Mouse (Mus musculus) cerebellum, adult 9-11 months (tissue): Measurements from ENCODE around the gene Lrmda.
"Not testable (repeated sequence)": the region's sequence is repeated elsewhere in the genome, so short reads cannot be mapped to it uniquely, and the experiment has no call there.

ENCODE experiments used
- DNase-seq: peaks from one replicate; pipeline ENCODE4 v3.0.0; 2022

Gene Lrmda

DNA sequence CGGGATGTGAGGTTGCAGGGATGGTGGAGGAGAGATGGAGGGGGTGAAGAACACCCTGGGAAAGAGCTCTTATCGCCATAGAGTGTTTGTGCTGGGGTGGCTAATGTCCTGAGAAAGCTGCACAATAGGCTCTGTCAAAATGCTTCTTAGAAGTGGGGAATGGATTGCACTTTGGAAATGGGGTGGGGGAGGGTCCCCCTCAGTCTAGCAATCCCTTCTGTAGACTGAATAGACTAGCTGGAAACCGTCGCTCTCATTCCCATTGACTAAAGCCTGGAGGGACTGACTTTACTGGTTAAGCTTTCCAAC lies 527.1 kb downstream of the Lrmda start:
- DNase-seq, result no peak

DNA sequence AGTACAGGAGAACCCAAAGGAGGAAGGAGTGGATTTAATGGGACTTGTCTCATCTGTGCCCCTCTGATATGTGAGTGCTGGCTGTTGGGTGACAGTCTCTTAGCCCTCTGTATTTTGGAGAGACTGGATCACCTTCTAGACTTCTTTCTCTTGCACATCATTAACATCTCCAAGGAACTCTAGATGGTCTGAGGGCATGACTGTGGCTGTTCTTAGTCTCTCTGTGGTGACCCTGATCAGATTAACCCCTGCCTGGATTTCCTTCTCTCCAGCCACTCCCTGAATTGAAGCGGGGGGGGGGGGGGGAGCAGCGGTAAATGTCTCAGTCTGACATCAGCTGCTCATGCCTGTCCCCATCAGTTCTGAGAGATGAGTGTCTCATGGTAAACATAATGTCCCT lies 528.8 kb downstream of the Lrmda start:
- no peak for DNase-seq

DNA sequence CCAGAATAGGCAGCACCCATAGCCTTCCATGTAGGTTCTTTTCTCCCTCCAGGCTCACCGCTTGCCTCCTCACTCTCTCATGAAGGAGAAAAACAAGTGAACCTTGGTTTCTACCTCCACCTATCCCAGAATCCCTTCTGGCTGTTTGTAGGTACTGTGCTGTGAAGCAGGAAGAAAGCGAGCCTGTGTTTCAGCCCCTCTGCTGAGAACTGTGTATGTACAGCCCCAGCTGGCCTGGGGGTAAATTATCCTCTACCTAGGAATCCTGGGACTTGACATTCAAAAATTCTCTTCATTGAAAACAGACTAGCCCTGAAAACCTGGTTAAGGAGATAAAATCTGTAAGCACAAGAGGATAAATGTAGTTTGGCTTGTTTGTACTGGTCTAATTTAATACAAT lies 529.7 kb downstream of the Lrmda start:
- no peak for DNase-seq

DNA sequence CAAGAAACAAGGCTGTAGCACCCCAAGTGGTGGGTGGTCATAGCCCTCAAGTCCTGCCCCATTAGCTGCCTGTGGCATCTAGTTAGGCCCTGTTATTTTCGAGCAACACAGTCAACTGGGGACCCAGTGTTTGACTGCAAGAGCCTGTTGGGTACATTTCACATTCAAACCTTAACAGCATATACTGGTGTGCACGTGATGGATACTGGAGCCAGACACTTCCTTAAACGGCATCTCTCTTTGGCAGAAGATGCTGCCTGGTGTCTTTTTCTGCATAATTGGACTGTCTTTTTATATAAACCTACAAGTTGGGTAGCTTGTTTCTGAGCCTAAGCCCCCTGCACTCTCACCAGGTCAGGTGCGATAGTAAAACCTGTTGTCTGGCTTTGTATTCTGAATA lies 532.8 kb downstream of the Lrmda start:
- DNase-seq, result no peak

DNA sequence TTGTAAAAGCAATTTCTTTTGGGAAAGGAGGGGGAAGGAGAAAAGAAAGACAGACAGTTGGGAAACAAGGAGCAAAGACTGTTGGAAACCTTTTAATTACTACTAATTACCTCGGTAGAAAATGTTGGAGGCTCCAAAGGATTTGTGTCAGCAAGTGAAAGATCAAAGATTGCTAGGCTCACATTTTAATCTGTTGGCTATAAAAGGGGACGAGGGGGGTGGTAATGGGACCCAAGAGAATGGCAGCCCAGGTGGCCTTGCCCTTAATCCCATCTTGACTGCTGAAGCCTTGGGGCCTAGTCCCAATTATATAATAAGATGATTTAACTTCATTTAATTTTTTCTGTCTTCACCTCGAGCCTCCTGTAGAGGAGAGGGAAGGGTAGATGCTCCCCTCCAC lies 533.3 kb downstream of the Lrmda start:
- DNase-seq, result no peak

DNA sequence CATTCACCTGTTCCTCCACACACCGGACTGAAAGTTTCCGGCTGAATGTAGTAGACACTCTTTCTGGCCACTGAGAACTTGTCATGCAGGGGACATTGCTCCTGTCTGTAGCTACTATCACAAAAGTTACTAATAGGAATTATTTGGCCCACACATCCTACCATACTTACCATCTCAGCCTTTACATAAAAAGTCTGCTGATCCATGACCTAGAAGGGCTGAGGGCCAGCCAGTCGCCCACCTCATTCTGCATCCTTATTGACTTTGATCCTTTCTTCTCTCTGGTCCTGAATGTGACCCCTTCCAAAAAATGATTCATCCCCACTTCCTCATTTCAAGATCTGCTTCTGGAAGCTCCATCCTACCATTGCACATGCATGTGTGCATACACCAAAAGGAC lies 534.2 kb downstream of the Lrmda start:
- no peak for DNase-seq

DNA sequence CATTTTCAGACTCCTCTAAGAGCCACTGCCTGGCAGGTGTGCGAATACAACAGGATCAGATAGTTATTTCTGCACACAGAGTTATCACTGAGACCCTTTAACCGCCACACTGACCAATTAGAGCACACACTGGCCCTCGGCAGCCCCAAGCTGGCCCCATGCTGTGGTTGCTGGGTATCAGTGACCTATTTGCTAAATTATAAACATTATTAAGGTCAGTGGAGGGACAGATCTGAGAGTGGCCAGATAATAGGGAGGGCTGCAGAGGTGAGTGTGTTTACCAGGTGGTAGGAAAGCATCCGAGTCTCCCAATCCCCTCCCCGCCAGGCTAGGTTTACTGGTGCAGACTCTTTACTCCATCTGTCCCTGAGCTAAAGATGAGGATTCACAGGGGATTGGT lies 553.0 kb downstream of the Lrmda start:
- DNase-seq, result no peak

DNA sequence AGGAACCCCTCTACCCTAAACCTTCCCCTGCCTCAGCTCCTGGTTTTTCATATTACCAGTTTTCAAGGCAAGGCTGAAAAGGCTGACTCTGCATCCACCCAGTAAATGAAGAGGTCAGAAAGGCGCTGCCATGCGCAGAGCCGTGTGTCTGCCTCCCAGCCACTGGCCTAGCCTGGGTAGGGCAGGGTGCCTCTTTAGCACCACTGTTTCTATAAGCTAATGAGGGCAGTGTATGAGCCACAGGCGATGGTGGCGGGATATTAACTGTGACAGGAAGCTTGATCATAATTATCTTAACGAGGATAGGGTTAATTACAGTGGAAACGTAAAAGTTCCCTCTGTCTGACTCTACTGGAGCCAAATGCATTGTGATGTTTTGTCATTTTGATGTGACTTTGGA lies 554.1 kb downstream of the Lrmda start:
- DNase-seq, result no peak

DNA sequence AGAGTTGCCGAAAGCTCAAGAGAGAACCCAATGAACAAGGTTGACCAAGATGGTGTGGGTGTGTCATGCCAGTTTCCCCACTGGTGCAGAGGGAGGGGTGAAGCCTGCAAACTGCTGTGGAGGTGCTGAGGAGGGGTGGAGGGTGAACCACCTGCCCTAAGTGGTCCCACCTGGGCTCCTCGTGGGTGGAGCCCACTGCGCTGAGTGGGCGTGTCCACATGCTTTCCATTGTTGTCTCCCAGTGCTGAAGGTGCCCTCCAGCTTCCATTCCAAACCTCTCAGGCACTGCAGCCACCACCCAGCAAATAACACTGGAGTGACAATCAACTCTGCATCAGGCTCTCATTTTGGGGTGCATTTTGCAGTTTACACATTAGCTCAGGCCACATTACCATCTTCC lies 554.5 kb downstream of the Lrmda start:
- no peak for DNase-seq

DNA sequence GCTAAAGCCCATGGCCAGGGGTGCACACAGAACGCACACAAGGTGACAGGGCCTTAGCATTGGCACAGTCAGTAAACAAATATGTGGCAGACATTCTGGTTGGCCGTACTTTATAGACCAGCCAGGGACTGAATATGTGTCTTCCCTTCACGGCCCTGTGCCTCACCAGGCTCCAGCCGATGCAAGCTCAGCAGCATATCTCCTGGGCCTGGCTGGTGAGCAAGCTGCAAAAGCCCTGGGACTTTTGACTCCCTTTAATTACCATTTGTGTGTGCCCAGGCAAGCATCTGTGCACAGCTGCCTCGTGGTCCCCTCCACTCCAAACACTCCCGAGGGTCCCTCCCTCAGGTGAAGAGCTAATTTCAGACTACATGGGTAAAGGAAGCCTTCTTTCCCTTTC lies 556.9 kb downstream of the Lrmda start:
- no peak for DNase-seq

DNA sequence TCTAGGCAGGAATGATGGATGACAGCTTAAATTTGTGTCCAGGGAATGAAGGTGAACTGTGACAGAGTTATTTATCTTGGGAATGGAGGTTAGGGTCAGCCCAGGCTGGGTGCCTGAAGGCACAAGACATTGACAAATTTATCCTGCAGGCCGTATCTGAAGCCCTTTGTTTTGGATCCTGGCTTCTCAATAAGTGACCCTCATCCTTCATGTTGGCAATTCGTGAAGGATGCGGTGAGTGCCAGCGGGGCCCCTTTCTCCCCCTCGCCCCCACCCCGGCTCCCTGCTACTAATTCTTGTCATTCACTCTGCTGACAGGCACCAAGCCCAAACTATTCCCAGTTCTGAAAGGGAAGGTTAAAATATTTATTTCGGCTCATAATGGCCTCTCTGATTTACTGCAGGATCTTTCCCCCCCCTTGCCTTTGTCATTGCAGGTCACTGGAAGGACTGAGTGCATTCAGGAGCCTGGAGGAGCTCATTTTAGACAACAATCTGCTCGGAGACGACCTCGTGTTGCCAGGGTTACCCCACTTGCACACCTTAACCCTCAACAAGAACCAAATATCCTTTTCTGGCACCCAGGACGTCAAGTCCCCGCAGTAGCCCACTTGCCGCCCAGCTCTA lies 558.0 kb downstream of the Lrmda start:
- DNase-seq, result peak; percentile 11

DNA sequence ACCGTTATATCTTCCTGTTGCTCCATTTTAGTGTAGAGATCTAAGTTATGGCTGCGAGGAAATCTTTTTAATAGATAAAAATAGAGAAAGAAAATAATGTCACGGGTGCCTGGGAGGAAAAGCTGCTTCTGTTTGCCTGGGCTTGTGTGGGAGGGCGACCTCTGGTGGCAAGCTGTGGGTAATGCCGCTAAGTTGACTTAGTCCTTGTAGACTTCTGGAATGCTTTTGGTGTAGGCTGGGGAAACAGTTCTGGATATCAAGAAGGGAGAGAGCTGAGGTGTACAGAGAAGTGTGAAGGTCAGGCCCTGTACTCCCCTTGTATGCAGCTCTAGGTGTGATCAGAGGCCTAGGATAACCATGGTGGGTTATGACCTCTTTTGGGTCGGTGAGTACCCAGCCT lies 558.7 kb downstream of the Lrmda start:
- peak; percentile 61 for DNase-seq

DNA sequence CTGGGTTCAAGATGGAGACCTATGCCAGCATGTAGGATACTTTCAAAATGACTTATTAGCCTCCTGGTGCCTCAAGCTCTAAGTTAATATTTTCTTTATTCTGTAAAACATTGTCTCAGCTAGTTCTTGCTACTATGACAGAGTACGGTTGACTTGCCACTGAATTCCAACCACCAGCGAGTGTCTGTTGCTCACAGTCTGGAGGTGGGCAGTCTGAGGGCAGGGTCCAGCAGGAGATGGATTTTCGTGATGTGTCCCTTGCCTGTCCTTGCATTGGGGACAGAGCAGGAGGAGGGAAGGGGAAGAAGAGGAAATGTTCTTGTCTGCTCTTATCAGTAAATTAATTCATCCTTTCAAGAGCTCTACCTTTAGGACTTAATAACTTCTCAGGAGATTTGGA lies 559.5 kb downstream of the Lrmda start:
- no peak for DNase-seq

DNA sequence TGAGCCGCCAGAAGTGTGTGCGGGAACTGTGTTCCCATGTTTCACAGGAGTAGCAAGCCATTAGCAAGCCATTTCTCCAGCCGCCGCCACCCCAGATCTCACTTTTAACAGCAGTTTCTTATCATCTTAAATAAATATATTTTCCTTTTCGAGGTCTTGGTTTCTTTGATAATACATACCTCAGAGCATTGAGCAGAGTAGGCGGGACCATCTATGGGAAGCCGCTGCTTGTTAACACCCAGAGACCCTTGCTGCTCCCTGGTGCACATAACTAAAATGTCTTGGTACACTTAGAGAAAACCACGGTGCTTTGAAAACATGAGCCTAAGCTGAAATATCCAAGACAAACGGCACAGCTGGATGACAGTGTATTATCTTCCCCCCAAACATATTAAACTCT lies 562.6 kb downstream of the Lrmda start:
- no peak for DNase-seq

DNA sequence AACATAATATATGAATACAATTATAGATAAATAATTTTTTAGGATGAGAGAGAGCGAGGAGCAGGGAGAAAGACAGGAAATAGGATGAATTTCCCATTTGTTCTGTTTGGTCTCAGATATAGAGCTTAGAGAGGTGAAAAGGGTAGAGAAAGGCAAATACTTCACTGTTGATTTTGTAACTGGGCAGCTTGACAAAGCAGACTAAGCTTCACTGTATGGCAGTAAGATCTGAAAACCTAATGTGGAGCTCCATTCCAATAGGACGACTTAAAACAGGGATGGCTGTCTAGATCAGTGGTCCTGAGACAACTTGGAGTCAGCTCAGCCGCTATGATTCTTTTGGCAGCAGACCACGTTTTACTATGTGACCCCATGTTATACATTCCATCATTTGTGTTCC lies 566.8 kb downstream of the Lrmda start:
- no peak for DNase-seq

DNA sequence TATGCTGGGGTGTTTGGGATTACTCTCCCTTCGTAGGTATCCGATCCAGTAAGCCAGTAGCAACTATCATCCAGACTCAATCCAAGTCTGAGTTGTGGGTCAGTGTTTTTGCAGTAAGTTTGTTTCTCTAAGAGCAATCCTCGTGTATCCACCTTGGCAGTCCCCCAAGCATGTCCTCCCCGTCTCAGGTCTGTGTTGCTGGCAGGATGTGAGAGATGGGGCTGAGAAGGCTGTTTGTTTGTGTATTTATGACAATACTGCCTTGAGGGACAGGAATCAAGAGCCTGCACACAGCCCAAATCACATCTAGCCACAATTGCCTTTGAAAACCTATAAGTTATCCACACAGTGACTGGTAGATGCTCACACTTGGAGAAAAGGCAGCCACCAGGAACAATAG lies 567.3 kb downstream of the Lrmda start:
- no peak for DNase-seq

DNA sequence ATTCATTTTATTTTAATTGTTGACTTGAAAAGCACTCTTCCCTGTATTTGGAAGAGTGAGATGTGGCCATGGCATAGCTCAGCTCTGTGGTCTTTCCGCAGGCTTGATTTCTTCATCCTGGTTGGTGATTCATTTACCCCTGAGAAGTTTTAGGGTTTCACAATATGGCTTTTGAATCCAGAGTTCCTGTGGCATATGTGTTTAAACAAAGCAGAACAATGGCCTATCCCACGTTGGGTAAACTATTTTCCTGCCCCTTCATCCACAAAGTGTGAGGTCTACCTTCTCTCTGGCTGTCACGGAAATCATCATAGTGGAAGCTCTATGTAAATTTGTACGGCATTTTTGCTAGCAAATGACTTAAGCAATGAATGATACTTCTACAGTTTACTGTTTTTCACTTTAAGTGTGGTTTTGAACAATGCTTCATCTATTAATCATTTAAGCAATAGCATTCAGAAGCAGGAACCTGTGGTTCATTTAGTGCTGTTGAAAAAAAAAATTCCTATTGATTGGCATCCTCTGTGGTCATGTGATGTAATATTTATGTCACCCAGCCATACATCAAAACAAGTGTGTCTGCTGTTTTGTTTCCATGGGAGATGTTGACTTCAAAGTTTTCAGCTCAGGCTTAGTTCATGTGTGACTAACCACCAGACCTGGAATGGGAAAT lies 567.9 kb downstream of the Lrmda start:
- DNase-seq, result no peak

DNA sequence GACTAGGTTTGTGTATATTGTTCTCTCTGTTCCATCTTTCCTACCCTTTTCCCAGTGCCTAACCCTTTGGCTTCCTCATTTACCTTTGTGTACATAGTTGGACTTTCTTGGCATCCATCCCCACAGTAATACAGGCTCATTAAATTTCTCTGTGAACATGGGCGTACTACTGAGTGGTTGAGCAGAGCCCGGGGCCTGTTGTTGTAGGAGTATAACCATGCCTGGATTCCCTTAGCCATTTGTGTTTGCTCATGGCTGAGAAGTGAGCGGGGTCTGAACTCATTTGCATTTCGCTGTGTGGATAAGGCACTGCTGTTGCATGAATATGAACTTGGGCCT lies 568.4 kb downstream of the Lrmda start:
- no peak for DNase-seq

DNA sequence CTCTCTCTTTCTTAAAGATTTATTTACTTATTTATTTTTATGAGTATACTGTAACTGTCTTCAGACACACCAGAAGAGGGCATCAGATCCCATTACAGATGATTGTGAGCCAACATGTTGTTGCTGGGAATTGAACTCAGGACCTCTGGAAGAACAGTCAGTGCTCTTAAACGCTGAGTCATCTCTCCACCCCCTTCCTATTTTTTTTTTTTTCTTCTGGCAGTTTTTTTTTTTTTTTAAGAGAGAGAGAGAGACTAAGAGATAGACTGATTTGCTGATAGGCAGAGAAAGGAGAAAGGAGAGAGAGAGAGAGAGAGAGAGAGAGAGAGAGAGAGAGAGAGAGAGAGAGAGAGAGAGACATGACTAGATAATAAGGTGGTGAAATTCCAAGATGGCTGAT lies 568.9 kb downstream of the Lrmda start:
- not testable (repeated sequence) for DNase-seq

DNA sequence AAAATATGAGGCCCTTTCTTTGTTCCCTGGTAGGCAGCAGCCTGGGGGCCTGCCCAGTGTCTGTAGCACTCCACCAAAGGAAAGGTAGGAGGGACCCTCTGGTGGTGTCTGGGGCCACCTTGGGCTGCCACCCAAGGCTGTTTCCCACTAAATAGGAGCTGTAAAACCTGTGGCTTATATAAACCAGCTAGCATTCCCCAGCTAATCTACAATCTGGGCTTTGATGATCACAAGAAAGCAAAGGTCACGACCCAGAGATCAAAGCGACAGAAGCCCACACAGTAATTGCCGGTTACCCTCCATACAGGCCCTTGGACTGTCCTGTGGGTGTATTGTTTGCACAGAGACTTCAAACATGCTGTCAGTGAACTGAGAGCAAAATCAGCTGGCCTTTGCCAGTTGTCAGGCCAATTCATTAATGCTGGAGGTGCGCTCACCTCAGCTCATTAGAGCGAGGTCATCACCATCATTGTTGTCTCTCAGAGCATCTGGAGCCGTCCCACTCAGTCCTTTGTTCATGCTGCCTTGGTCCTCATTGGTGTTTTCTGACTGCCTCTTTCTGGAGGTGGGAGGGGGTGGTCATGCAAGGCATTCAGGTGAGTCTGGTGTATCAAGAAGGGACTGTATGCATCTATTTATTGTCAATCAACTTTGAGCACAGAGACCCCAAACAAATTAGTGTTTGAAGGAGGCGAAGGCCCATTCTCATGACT lies 570.1 kb downstream of the Lrmda start:
- no peak for DNase-seq

DNA sequence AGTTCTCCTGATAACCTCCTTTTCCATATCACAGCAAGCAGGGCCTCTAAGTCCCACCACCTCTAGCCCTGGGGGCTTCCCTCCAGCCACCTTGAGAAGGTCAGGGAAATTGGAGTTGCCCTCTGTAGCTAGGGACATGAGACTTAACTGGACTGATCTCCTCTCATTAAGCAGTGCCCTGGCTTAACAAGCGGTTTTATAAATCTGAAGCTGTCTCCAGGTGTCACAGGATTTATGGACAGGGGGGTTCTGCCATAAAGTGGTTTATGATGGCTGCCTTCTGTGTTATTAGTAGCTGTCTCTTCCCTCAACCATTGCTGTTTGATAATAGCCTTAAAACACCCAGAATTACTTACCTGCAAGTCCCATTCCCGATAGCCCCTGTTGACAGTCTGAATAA lies 571.7 kb downstream of the Lrmda start:
- no peak for DNase-seq

DNA sequence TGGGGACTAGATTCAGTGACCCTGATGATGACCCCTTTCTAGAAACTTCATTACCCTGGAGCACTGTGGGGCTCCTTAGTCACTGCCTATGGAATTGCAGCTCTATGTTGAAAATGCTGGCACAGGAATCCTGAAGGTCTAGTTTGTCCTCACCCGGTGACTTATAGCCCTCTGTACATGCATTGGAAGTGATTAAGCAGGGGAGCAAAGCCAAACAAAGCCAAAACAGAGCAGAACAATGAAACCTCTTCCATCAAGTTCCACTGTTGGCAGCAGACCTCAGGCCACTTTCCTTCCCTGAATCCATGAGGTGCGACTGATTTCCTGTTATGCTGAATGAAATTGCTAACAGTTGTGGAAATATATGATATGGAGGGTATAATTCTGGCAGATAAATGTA lies 578.0 kb downstream of the Lrmda start:
- no peak for DNase-seq

DNA sequence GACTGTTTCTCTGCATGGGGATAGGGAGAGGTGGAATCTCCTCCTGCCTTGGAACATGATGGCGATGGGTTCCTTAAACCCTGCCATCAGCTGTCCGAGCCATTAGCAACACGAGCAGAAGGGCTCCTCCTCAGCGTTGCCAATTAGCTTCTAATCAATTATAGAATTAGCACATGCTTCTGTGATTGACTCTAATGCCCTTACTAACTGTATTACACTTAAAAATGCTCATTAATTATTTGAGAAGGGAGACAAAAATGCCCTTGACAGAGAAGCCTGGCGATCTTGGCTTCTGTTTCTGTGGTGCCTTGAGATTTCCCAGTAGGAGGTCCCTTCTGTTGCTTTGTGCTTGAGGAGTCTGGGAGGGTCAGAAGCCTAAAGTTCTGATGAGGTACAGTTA lies 579.1 kb downstream of the Lrmda start:
- DNase-seq, result no peak

DNA sequence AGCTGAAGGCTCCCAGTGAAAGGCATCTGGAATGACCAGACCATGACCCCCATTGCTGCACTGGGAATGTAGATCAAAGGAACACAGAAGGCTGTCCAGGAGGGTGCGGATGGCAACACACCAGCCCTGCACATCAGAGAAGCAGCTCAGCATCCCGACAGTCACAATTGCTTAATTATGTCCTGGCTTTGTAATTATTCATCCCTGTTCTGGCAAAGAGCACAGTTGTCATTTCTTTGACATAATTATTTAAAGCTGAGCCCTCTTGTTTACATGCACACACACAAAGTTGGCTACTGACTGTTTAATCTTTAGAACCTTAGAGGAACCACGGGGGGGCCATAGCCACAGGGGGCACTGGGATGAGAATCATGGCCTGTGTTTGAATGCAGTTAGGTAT lies 580.7 kb downstream of the Lrmda start:
- no peak for DNase-seq

DNA sequence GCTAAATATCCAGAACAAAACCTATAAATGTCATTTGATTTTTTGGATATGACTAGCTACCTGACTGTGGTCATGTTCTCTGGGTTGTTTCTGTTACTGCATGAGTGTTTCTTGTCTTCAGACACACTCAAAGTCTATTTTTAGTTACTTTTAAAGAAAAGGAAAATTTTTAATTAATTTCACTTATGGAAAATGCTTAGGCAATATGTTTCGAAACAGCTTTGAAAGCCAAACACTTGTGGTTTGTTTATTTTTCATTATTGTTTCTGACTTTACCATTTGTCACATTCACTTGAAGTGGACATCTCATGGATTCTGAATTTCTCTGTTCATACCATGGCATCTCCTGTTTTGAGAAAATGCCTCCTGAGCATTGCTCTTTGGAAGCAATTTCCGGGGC lies 582.8 kb downstream of the Lrmda start:
- no peak for DNase-seq
